Mouse (Mus musculus) ES-E14 (cell line): ENCODE results near the gene Elane.

Experiments used
- HCFC1 ChIP-seq: IDR thresholded peaks from 2 replicates; pipeline ENCODE4 v1.6.1; 2012; ENCODE audit warnings: low read length, inconsistent platforms, borderline replicate concordance; ENCODE audit not compliant: insufficient read depth
- ZC3H11A ChIP-seq: IDR thresholded peaks from 2 replicates; pipeline ENCODE4 v1.6.1; 2012; ENCODE audit warnings: low read depth, mild to moderate bottlenecking, inconsistent platforms, low read length, borderline replicate concordance

DNA sequence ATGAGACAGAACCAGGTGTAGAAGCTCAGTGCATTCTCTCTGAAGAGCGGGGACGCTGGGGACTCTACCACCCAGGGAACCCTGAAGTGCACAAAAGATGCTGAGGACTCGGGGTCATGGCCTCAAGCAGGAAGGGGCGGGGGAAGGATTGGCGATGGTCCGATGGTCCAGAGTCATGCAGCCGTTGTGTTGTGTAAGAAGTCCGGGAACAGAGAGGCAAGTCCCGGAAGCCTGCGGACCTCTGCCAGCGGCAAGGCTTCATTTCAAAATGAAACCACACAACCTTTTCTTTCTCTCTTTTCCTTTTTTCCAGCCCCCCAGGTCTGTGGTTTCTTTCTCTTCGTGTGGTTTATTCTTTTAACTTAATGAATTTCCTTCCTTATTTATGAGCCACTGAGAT is 8.3 kb upstream of the Elane start:
- TF ChIP-seq HCFC1 (no peak), ZC3H11A (no peak)
